Mouse (Mus musculus) ZHBTc4 (cell line): ENCODE results near the gene Aym1.
A peak's percentile ranks its signal among the peaks of the same experiment; 100 is the strongest.

Experiments
- DNase-seq: peaks from one replicate; pipeline ENCODE4 v3.0.0-alpha.2; 2011; ENCODE audit warnings: low read depth, low spot score

Gene Aym1

GRCm38 (mm10) chr5:113357186-113357585 lies at the start of gene Aym1:
Aym1 (plus strand) TSS chr5:113357294.
- DNase-seq = no peak

GRCm38 (mm10) chr5:113309491-113310376 lies 47.4 kb upstream of the Aym1 start:
- DNase-seq = no peak

- peak; percentile 96 for DNase-seq
Observed at GRCm38 (mm10) chr5:113310377-113311003, 46.6 kb upstream of the Aym1 start, which contains the start of gene Sgsm1. Sgsm1 (minus strand) TSS chr5:113310786.

DNA sequence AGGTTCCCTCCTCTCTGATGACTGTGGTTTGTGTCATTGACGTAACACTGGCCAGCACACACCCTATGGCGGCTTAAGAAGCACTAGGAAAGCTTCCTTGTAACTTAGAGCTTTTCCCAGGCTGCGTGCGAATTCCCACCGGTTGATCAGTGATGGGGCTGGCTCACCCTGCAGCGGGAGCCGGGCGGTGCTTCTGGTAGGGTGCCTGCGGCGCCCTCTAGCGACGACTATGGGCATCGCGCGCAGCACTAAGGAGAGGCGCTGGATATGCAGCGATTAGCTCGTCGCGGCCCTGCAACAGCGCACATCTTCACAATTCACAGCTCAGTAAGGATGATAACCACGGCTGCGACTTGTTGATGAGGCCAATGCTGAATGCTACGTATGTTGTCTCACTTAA lies 43.1 kb upstream of the Aym1 start:
- peak; percentile 94 for DNase-seq

GRCm38 (mm10) chr5:113323784-113324638 lies 33.1 kb upstream of the Aym1 start:
- peak; percentile 93 for DNase-seq

- no peak for DNase-seq
Observed at GRCm38 (mm10) chr5:113329463-113329862, 27.6 kb upstream of the Aym1 start.

DNA sequence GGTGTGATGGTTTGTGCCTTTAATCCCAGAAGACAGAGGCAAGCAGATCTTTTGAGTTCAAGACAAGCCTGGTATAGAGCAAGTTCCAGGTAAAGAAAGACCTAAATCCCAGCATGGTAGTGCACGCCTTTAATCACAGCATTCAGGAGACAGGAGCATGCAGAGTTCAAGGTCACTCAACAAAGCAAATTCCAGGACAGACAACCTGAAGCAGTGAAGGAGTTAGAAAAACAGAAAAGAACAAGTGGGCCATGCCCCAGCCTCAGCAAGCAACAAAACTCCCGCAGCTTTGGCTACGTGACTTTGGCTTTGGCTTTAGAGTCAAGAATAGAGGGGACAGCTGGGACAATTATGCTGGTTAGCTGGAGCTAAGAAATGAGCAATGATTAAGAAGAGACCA lies 26.9 kb upstream of the Aym1 start:
- peak; percentile 95 for DNase-seq

GRCm38 (mm10) chr5:113332239-113332638 lies 24.9 kb upstream of the Aym1 start:
- peak; percentile 93 for DNase-seq

- peak; percentile 78 for DNase-seq
Observed at GRCm38 (mm10) chr5:113332899-113333298, 24.2 kb upstream of the Aym1 start.

DNA sequence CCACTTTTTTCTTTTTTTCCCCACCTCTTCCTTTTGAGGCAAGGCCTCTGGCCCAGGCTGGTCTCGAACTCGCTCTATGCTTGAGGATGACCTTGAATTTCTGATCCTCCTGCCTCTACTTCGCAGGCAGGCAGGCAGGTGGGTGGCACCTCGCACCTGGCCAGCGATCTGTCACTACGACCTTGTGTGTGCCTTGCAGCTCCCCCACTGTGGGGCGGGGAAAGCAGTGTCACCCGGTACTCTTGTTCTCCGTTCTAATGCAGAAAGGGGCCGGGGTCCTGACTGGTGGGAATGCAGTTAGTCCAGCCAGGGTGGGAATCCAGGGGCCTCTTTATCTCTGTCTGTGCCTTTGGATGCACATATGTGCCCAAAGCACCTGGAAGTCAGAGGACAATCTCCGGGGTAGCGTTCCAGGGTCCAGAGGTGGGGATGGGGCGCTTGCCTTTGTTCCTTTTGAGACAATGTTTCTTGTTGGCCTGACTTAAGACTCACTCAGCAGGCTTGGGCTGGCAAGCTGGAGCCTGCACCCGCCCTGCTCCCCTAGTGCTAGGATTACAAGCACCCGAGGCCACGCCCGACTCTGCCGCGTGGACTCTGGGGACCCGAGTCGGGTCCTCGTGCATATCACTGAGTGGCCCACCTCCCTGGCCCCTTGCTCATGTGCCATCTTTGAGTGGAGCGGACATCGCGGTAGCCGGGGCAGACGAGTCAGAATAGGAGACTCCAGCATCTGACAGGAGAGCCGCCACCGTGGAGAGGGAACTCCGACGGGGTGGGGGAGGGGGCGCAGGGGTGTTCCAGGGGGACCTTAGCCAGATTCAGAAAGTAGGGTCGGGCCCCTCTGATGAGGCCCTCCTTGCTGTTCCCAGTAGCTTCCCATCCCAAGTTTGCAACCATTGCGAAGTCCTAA lies 22.2 kb upstream of the Aym1 start:
- peak; percentile 84 for DNase-seq

DNA sequence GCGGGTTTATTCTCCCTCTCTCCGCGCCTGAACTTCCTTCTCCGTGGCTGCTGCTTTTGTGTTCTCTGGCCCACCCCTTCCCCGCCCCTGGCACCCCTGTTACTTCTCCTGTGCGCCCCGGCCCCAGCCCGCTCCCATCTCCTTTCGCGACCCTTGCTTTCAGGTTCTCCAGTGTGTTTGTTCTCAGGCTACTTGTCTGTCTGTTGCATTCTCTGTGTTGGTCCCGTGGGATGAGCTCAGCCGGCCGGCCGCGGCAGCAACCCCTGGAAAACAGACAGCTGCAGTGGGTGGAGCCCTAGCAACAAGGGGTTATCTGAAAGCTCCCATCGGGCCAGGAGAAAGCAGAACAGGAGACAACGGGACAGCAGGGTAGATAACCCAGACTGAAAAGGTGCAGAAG lies 21.4 kb upstream of the Aym1 start:
- DNase-seq = peak; percentile 68

GRCm38 (mm10) chr5:113336281-113336680 lies 20.8 kb upstream of the Aym1 start:
- DNase-seq = no peak

DNA sequence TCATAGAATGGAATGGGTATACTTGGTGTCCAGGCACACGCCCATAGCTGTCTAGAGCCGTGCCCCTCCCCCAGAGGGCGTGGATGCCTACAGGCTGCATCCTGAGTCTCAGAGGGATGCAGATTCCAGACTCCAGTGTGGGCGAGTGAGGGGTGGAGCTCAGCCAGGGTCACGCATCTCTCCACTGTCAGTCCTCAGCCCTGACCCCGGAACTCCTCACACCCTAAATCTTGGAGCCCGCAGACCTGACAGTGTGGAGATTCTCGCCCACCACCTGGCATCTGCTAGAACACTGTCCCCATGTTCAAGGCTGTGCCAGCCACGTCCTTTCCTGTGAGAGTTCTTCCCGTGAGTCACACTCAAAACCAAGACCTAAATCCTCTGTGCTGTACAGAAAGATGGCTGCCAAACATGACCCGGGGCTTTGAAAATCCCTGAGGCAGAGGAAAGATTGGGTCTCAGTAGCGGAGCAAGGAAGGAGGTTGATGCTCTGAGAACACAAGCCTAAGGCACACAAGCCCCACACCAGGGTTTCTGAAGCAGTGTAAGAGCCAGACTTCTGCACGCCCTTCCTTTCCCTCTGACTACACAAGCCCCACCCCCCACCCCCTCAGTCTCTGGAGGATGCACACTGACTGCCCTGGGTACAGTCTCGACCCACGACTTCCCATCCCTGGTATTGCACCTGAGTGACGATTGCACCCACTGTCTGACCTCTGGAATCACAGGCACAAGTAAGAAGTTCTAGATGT lies 12.3 kb upstream of the Aym1 start:
- peak; percentile 94 for DNase-seq

- DNase-seq = peak; percentile 81
Observed at GRCm38 (mm10) chr5:113345781-113346180, 11.3 kb upstream of the Aym1 start.

- DNase-seq = peak; percentile 74
Observed at GRCm38 (mm10) chr5:113346651-113347050, 10.4 kb upstream of the Aym1 start.

GRCm38 (mm10) chr5:113347593-113347992 lies 9.5 kb upstream of the Aym1 start:
- peak; percentile 78 for DNase-seq

DNA sequence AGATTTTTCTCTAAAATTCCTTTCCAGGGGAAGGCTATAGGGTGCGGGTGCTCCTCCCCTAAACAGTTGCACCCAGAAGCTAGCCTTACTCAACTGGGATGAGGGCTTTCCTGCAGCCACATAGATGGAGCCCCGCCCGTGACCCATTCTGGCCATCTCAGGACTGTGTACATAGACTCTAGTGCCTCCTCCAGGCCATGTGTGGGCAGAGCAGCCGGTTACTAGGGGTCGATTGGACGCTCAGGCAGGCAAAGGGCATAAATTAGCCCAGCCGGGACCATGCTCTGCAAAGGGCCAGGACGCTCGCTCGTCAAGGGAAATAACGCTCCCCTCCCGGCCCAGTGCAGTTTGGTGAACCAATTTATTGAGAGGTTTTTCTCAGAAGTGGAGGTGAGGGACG lies 8.5 kb upstream of the Aym1 start:
- DNase-seq = peak; percentile 83

- DNase-seq = no peak
Observed at GRCm38 (mm10) chr5:113349226-113349625, 7.9 kb upstream of the Aym1 start.

DNA sequence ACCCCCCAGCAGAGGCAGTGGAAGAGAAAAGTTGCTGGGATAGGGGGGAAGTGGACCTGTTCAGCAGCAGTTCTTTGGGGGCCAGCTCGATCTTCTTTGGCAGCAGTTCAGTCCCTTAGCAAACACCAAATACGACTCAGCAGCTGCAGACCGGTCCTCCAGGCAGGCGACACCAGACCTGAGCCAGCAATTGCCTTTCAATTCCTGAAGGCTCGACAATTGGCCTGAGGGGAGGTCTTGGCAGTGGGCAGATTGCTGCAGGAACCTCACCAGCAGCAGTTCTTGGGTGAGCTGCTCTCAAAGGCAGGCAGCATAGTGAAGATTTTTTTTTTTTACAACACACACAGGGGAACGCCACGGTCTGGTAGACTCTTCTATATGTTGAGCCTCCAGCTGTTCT lies 7.3 kb upstream of the Aym1 start:
- DNase-seq = no peak

- no peak for DNase-seq
Observed at GRCm38 (mm10) chr5:113351768-113352167, 5.3 kb upstream of the Aym1 start.
